Mouse (Mus musculus): ENCODE results near the gene 1700067K01Rik. TPM values are rescaled to one million over a fixed set of nuclear protein-coding genes. Genes with fewer than 3 reads are reported as not detected.

1700067K01Rik gene
- polyA plus RNA-seq, 1 experiment from 2014 or later: 1.2 TPM

MicroRNAs within 50 kb of the gene (microRNA counts, 519-probe panel; counts per million panel counts)
- microRNA mmu-miR-1199: not detected

Small RNA genes lying within 50 kb of the gene (microRNA-seq; reads per million reads assigned to microRNA genes)
- gene Mir1199 (ENCODE audit: borderline number of aligned reads) (not detected), gene Mir8111 (ENCODE audit: borderline number of aligned reads) (1.4 reads per million)

Other genes with a start within 250 kb of the 1700067K01Rik start
- 22.8 and 23.2 TPM in 2 replicates for gene Adgrl1, start 101.4 kb upstream of the 1700067K01Rik start, polyA plus RNA-seq (2015; fragmentation: Nextera tagmentation; extraction: Ambion mirVana)
- 0.45 and 0.60 TPM in 2 replicates for gene Gm10644, start 46.3 kb upstream of the 1700067K01Rik start, polyA plus RNA-seq (2015; fragmentation: Nextera tagmentation; extraction: Ambion mirVana)
- 56.8 and 57.2 TPM in 2 replicates for gene Asf1b, start 46.0 kb upstream of the 1700067K01Rik start, polyA plus RNA-seq (2015; fragmentation: Nextera tagmentation; extraction: Ambion mirVana)
- 199 and 217 TPM in 2 replicates for gene Prkaca, start 28.5 kb upstream of the 1700067K01Rik start, polyA plus RNA-seq (2015; fragmentation: Nextera tagmentation; extraction: Ambion mirVana)
- 10.3 and 13.2 TPM in 2 replicates for gene Samd1, start 3.8 kb upstream of the 1700067K01Rik start, polyA plus RNA-seq (2015; fragmentation: Nextera tagmentation; extraction: Ambion mirVana)
- 0.88 and 1.5 TPM in 2 replicates for gene 2210011C24Rik, start 10.7 kb downstream of the 1700067K01Rik start, polyA plus RNA-seq (2015; fragmentation: Nextera tagmentation; extraction: Ambion mirVana)
- gene Palm3, start 20.0 kb downstream of the 1700067K01Rik start, polyA plus RNA-seq (2015; fragmentation: Nextera tagmentation; extraction: Ambion mirVana): 6.5 and 8.6 TPM in 2 replicates
- gene Il27ra, start 41.1 kb downstream of the 1700067K01Rik start, polyA plus RNA-seq (2015; fragmentation: Nextera tagmentation; extraction: Ambion mirVana): 1.4 TPM in 2 replicates
- gene Rln3, start 43.5 kb downstream of the 1700067K01Rik start, polyA plus RNA-seq (2015; fragmentation: Nextera tagmentation; extraction: Ambion mirVana): not detected in 2 replicates
- gene Gm10643, start 63.6 kb downstream of the 1700067K01Rik start, polyA plus RNA-seq (2015; fragmentation: Nextera tagmentation; extraction: Ambion mirVana): 1.6 and 1.7 TPM in 2 replicates
- 9.8 and 10.2 TPM in 2 replicates for gene Rfx1, start 65.3 kb downstream of the 1700067K01Rik start, polyA plus RNA-seq (2015; fragmentation: Nextera tagmentation; extraction: Ambion mirVana)
- 8.0 and 9.4 TPM in 2 replicates for gene Dcaf15, start 103.3 kb downstream of the 1700067K01Rik start, polyA plus RNA-seq (2015; fragmentation: Nextera tagmentation; extraction: Ambion mirVana)
- gene Podnl1, start 124.5 kb downstream of the 1700067K01Rik start, polyA plus RNA-seq (2015; fragmentation: Nextera tagmentation; extraction: Ambion mirVana): 2.8 and 3.5 TPM in 2 replicates
- 31.8 and 32.8 TPM in 2 replicates for gene Cc2d1a, start 146.4 kb downstream of the 1700067K01Rik start, polyA plus RNA-seq (2015; fragmentation: Nextera tagmentation; extraction: Ambion mirVana)
- gene 4930432K21Rik, start 146.5 kb downstream of the 1700067K01Rik start, polyA plus RNA-seq (2015; fragmentation: Nextera tagmentation; extraction: Ambion mirVana): 1.9 and 2.3 TPM in 2 replicates
- gene Nanos3, start 183.7 kb downstream of the 1700067K01Rik start, polyA plus RNA-seq (2015; fragmentation: Nextera tagmentation; extraction: Ambion mirVana): 3.5 and 4.0 TPM in 2 replicates
- 15.8 and 17.7 TPM in 2 replicates for gene Zswim4, start 235.6 kb downstream of the 1700067K01Rik start, polyA plus RNA-seq (2015; fragmentation: Nextera tagmentation; extraction: Ambion mirVana)
- 314 and 349 TPM in 2 replicates for gene D8Ertd738e, start 248.2 kb downstream of the 1700067K01Rik start, polyA plus RNA-seq (2015; fragmentation: Nextera tagmentation; extraction: Ambion mirVana)

Data from embryonic facial prominence, embryonic 15.5 days (tissue).